Mouse (Mus musculus): ENCODE data around the gene Jakmip3. TPM values are rescaled to one million over a fixed set of nuclear protein-coding genes. Genes with fewer than 3 reads are reported as not detected.

Jakmip3 gene
- polyA plus RNA-seq, 2 experiments: 0.01 TPM; not detected in 1

DNA sequence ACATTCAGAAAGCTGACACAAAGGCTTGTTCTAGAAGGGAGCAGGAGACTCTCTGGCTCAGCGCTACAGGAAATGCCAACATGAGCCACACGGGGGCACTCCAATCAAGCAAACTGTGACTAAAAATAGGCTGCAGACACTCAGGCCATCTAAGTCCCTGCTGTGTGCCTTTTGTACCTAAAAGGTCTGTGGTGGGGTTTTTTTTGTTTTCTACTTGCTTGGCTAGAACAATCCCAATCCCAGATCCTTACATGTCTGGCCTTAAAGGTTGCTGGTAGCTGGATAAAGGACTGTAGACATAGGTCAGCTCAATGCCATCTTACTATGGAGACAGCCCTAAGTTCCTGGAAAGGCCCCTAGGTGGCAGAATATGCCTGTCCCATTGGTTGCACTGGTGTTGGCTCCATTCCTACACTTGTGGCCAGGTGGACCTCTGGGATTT is 127.7 kb downstream of the Jakmip3 start:
- peak in 1 of 3 experiments; percentile 9 for DNase-seq (ENCODE audit: low read depth in 3 of 3, low spot score in 3 of 3)

DNA sequence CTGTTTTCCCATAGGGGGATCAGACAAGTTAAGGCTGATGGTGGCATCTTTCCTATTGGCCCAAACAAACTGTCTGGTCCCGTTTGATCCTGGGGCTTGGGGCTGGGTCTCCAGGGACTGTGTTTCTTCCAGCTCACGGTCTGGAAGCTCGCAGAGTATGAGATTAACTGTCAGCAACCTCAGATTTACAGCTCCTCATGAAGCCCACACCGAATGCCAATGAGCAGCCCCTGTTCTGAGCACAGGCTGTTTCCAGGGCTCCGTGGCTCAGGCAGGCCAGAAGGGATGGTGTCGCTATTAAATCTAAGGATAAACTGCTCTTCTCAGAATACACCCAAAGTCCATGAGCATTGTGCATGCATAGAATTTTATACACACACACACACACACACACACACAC is 133.7 kb downstream of the Jakmip3 start:
- H3K4me3 ChIP-seq (ENCODE audit: insufficient read depth in 1 of 2, low read depth in 2 of 2, low read length in 2 of 2): no peak overlapping the region
- 39% methylated on average over 6 of the region's 6 CpGs for WGBS (ENCODE audit: insufficient replicate concordance)
- no peak overlapping the region for H3K9ac ChIP-seq (replicated peaks)
- H3K27ac ChIP-seq: no peak overlapping the region
- H3K9me3 ChIP-seq (ENCODE audit: control insufficient read depth, low read length): no peaks in the 10 kb centered on the region
- no peaks in the 10 kb centered on the region for H3K27me3 ChIP-seq (ENCODE audit: control insufficient read depth, insufficient read depth, low read length)
- H3K36me3 ChIP-seq (replicated peaks; ENCODE audit: control insufficient read depth, insufficient read depth, low read depth): no peaks in the 10 kb centered on the region
- no peak for ATAC-seq (ENCODE audit: insufficient read depth)
- no peak for DNase-seq (ENCODE audit: low read depth in 3 of 3, low spot score in 3 of 3)
- no peaks in the 10 kb centered on the region for H3K4me1 ChIP-seq (replicated peaks; ENCODE audit: control insufficient read depth in 2 of 2, insufficient read depth in 2 of 2, low read length in 1 of 2)
- no peak overlapping the region for H3K4me2 ChIP-seq (ENCODE audit: low read depth)
- TF ChIP-seq CTCF (IDR thresholded peaks at IDR 0.05; ENCODE audit: low read depth): no peak
- TF ChIP-seq EP300 (IDR thresholded peaks at IDR 0.05; ENCODE audit: low read depth): no peak

More for the DNA sequence above, 127.7 kb downstream of the Jakmip3 start:
- no peak overlapping the region for H3K9ac ChIP-seq (replicated peaks)
- no peak for ATAC-seq (ENCODE audit: insufficient read depth)
- no peak for TF ChIP-seq EP300 (IDR thresholded peaks at IDR 0.05; ENCODE audit: low read depth)
- peak; percentile 65 for TF ChIP-seq CTCF (IDR thresholded peaks at IDR 0.05; ENCODE audit: low read depth)
- H3K27ac ChIP-seq: no peak overlapping the region
- no peak overlapping the region for H3K4me3 ChIP-seq (ENCODE audit: insufficient read depth in 1 of 2, low read depth in 2 of 2, low read length in 2 of 2)
- H3K9me3 ChIP-seq (ENCODE audit: control insufficient read depth, low read length): no peaks in the 10 kb centered on the region
- 0% methylated on average over 2 of the region's 2 CpGs for WGBS (ENCODE audit: insufficient replicate concordance)
- H3K4me2 ChIP-seq (ENCODE audit: low read depth): no peak overlapping the region
- H3K36me3 ChIP-seq (replicated peaks; ENCODE audit: control insufficient read depth, insufficient read depth, low read depth): no peaks in the 10 kb centered on the region
- H3K4me1 ChIP-seq (replicated peaks; ENCODE audit: control insufficient read depth in 2 of 2, insufficient read depth in 2 of 2, low read length in 1 of 2): no peaks in the 10 kb centered on the region
- H3K27me3 ChIP-seq (ENCODE audit: control insufficient read depth, insufficient read depth, low read length): no peaks in the 10 kb centered on the region

DNA sequence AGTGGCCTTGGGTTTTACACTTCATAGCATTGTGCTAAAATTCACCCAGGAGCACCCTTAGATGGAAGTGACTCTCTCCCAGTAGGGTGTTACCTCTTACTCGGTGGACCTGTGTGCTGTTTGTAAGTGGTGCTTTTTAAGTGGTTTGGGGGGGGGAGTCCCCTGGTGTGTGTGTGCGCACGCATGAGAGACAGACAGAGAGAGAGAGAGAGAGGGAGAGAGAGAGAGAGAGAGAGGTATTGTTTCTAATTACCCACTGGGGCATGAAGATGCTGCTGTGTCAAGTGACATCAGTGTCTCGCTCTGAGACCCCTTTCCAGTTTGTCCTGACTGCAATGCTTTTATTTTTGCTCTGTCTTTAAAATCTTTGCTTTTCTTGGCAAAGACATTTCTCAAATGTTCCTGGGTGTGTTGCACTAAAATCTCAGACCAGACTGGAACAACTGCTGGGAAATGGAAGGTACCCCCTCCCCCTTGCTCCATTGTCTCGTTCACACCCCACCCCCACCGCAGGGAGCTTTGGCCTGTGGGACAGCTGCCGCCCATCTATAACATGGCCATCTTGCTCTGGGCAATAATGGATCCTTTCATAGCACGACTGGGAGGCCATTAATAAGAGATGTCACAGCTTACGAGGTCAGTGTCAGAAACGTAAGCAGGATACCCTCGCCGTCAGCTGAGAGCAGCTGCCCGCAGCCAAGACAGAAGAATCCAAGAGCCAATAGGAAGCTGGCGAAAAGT is 134.7 kb downstream of the Jakmip3 start:
- Histone ChIP-seq H3K27me3 (ENCODE audit: control insufficient read depth, insufficient read depth, low read length) (no peaks in the 10 kb centered on the region), H3K9ac (replicated peaks) (no peak overlapping the region), H3K27ac (no peak overlapping the region), H3K4me1 (replicated peaks; ENCODE audit: control insufficient read depth in 2 of 2, insufficient read depth in 2 of 2, low read length in 1 of 2) (no peaks in the 10 kb centered on the region), H3K4me3 (ENCODE audit: insufficient read depth in 1 of 2, low read depth in 2 of 2, low read length in 2 of 2) (no peak overlapping the region), H3K4me2 (ENCODE audit: low read depth) (no peak overlapping the region), H3K9me3 (ENCODE audit: control insufficient read depth, low read length) (no peaks in the 10 kb centered on the region), H3K36me3 (replicated peaks; ENCODE audit: control insufficient read depth, insufficient read depth, low read depth) (no peaks in the 10 kb centered on the region)
- WGBS (ENCODE audit: insufficient replicate concordance): 53% methylated on average over 14 of the region's 14 CpGs
- no peak for ATAC-seq (ENCODE audit: insufficient read depth)
- TF ChIP-seq CTCF (IDR thresholded peaks at IDR 0.05; ENCODE audit: low read depth) (no peak), EP300 (IDR thresholded peaks at IDR 0.05; ENCODE audit: low read depth) (no peak)
- DNase-seq (ENCODE audit: low read depth in 3 of 3, low spot score in 3 of 3): no peak

DNA sequence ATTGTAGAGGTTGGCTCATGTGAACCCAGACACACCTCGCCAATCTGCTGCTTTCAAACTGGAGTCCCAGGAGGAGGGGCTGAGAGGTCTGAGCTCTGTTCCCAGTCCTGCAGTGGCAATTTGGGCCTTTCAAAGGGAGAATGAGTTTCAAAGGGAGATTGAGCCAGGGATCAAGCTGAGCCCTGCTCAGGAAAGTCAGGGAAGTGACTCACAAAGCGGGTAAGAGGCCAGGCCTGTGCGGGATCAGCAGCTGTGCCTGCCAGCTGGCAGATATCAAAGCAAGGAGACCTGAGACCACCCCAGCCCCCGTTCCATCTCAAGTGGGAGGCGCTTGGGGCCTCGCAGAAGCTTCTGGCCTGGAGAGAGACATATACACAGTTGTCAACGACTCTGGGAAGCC is 136.8 kb downstream of the Jakmip3 start:
- no peak for ATAC-seq (ENCODE audit: insufficient read depth)
- Histone ChIP-seq H3K4me2 (ENCODE audit: low read depth) (no peak overlapping the region), H3K4me1 (replicated peaks; ENCODE audit: control insufficient read depth in 2 of 2, insufficient read depth in 2 of 2, low read length in 1 of 2) (no peaks in the 10 kb centered on the region), H3K36me3 (replicated peaks; ENCODE audit: control insufficient read depth, insufficient read depth, low read depth) (no peaks in the 10 kb centered on the region), H3K27ac (no peak overlapping the region), H3K4me3 (ENCODE audit: insufficient read depth in 1 of 2, low read depth in 2 of 2, low read length in 2 of 2) (no peak overlapping the region), H3K9ac (replicated peaks) (no peak overlapping the region), H3K9me3 (ENCODE audit: control insufficient read depth, low read length) (no peaks in the 10 kb centered on the region), H3K27me3 (ENCODE audit: control insufficient read depth, insufficient read depth, low read length) (no peaks in the 10 kb centered on the region)
- DNase-seq (ENCODE audit: low read depth in 3 of 3, low spot score in 3 of 3): no peak
- TF ChIP-seq EP300 (IDR thresholded peaks at IDR 0.05; ENCODE audit: low read depth) (no peak), CTCF (IDR thresholded peaks at IDR 0.05; ENCODE audit: low read depth) (no peak)
- WGBS (ENCODE audit: insufficient replicate concordance): 21% methylated on average over 7 of the region's 7 CpGs

DNA sequence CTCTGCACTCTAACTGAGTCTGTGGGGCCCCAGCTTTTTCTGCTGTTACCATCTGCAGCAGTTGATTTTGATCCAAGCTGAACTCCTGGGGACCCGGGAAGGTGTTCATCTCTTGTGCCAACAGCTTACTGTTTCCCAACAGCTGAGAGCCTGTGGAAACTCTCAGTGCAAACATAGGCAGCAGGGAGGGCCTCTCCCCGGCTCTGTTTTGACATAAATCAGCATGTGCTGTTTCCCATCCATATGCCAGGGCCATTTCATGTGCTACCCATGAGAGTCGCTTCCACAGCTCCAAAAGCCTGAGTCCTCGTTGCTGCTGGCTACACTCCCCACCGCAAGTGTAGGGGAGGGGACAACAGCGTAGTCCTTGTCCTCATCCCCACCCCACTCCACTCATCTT is 137.7 kb downstream of the Jakmip3 start:
- TF ChIP-seq EP300 (IDR thresholded peaks at IDR 0.05; ENCODE audit: low read depth) (no peak), CTCF (IDR thresholded peaks at IDR 0.05; ENCODE audit: low read depth) (no peak)
- Histone ChIP-seq H3K9ac (replicated peaks) (no peak overlapping the region), H3K27ac (no peak overlapping the region), H3K4me3 (ENCODE audit: insufficient read depth in 1 of 2, low read depth in 2 of 2, low read length in 2 of 2) (no peak overlapping the region), H3K4me2 (ENCODE audit: low read depth) (no peak overlapping the region), H3K27me3 (ENCODE audit: control insufficient read depth, insufficient read depth, low read length) (no peaks in the 10 kb centered on the region), H3K4me1 (replicated peaks; ENCODE audit: control insufficient read depth in 2 of 2, insufficient read depth in 2 of 2, low read length in 1 of 2) (no peaks in the 10 kb centered on the region), H3K9me3 (ENCODE audit: control insufficient read depth, low read length) (no peaks in the 10 kb centered on the region), H3K36me3 (replicated peaks; ENCODE audit: control insufficient read depth, insufficient read depth, low read depth) (no peaks in the 10 kb centered on the region)
- ATAC-seq (ENCODE audit: insufficient read depth) (no peak), DNase-seq (ENCODE audit: low read depth in 3 of 3, low spot score in 3 of 3) (no peak)
- WGBS (ENCODE audit: insufficient replicate concordance): 49% methylated on average over 6 of the region's 6 CpGs

All from liver, embryonic 14.5 days (tissue).